Mouse (Mus musculus) cerebellum, adult 11-12 months (tissue): ENCODE results near the gene Pou2f2.
A peak's percentile ranks its signal among the peaks of the same experiment; 100 is the strongest.

Experiments
- DNase-seq: peaks from one replicate; pipeline ENCODE4 v3.0.0; 2022

Gene Pou2f2

DNA sequence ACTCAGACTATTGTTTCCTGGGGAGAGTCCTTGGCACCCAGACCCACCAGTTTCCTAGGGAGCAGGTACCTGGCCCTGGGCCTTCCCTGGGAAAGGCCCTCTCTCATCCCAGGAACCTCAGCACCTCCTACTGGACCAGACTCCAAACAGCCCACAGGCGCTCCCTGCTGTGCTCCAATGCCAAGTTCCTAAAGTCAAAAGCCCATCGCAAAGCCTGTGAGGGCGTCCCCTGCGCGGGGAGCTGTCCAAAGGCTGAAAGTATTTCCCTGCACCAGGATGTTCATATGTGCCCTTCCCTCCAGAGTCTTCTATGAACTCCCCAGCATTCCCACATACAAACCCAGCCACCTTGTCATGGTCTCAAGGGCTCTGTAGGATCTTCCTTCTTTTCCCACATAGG is 37.8 kb downstream of the Pou2f2 start:
- DNase-seq = no peak

DNA sequence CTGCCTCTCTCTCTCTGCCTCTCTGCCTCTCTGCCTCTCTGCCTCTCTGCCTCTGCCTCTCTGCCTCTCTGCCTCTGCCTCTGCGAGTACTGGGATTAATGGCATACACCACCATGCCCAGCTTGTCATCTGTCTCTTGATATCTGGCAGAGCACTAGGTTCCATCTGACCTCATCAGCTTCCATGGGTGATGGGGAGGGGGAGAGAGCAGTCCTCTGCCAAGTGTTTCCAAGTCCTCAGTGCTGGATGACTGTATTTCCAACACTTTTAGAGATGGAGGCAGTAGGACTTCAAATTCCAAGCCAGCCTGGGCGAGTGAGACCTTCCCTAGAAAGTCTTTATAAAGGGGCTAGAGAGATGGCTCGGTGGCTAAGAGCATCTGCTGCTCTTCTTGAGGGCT is 42.0 kb downstream of the Pou2f2 start:
- DNase-seq = no peak

DNA sequence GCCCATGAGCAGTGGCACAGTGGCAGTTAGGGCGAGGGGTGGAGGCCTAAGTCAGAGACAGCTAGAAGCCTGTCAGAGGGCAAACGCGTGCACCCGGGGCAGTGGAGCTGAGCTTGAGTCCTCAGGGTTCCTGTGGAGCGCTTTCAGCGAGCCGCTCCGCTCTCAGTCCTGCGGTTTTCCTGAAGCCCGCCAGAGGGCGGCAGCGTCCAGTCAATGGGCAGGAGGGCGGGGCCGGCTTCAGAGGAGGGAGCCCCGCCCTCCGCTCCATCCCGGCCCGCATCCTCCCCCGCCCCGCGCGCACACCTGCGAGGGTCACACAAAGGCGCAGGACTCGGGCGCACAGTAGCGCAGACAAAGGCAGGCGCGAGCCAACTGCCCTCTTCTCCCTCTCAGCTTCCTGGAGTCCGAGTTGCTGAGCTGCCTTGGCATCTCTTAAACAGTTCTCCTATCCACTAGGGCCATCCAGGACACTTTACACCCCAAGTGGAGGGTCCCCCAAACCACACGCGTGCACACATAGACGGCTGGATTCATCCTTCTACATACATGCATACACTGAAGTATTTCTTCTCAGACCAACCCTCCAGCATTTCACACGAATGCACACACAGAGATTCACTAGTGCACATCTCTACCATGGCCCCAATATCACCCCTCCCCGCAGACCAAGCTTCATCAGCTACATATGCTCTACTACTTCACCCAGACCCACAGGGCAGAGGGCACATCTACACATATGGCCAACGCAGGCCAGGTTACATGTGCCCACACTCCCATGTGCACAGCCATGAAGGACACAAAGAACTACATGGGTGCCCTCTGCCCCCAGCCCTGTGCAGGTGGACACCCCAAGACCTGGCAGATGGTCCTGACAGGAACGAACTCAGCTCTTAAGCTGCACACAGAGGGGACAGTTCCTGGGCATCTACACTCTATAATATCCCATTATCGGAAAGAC is 46.2 kb downstream of the Pou2f2 start:
- peak; percentile 75 for DNase-seq

DNA sequence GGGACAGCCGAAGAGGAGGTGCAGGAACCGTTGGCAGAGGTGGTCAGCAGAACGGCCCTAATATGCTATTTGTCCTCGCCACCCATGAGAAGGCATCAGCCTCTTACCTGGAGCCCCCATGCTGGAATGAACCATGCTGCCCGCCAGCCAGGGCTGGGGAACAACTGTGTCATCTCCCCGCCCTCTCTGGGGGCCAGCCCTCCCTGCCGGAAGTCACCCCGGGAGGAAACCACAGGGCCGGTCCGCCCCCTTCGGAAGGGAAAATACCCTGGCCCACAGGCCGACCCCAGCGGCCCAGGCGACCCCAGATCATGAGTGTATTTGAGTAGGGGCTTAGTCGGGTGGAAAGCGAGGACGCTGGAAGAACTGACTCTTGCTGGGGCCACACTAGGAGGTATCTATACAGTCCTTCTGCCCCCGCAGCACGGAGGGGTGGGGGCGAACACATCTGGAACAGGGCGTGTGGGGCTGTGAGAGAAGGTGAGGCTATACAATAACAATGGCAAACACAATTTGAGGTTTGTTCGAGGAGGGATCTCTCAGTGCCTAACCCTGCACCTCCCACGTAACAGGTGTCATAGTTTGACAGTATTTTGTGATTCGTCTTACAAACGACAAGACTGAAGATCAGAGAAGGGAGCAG is 47.1 kb downstream of the Pou2f2 start:
- DNase-seq = no peak

DNA sequence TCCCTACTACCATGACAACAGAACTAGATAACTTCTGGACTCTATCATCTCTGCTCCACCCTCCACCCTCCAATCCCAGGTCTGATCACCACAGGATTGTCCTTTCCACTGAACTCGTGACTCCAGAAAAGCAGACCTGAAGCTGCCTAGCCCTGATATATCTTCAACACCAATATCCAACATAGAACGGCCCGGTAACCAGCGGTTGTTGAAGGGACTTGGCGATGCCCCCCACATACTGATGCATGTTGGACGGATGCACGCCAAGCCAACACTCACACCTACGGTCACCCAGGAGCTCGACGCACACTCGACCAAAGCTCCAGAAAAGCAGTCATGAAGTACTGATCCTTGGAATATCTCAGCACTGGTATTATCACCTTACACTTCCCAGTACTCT is 48.3 kb downstream of the Pou2f2 start:
- no peak for DNase-seq

DNA sequence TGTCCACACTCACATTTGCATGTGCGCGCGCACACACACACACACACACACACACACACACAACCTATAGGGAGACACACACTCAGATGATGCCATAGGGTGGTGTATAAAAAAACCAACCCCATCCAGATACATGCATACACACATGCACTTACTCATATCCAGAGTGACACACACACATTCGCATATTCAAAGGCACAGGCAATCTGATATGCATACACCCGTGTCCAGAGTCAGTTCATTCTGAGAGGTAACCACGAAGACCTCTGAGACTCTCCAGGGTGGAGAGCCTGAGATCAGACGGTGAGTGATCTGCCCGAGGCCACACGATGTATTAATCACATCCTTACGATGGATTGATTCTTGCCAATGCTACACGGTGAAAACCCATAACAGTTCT is 49.0 kb downstream of the Pou2f2 start:
- no peak for DNase-seq

DNA sequence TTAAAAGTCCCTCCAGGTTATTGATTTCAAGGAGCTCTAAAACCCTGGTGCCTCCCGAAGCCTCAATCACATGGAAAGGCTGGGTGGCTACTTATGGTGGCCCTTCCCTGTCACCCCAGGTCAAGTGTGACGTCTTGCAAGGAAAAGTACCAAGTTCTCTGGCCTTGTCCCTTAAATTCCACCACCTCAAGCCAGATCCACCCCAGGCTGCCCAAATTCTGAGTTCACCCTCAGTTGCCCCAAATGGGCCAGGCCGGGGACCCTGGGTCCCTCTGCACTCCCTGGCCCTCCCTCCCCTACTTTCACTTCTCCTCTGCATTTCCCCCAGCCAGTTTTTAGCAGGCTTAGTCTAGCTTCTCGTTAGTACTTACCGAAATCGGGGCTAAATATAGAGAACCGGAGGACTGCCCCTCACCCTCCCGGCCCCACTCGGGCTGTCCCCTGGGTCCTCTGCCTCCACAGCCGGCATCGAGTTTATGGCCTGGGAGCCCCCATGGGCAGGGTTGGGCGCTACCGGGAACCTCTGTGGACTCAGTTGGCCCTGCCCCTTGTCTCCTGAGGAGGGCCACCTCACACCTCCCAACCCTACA is 50.0 kb downstream of the Pou2f2 start:
- no peak for DNase-seq

DNA sequence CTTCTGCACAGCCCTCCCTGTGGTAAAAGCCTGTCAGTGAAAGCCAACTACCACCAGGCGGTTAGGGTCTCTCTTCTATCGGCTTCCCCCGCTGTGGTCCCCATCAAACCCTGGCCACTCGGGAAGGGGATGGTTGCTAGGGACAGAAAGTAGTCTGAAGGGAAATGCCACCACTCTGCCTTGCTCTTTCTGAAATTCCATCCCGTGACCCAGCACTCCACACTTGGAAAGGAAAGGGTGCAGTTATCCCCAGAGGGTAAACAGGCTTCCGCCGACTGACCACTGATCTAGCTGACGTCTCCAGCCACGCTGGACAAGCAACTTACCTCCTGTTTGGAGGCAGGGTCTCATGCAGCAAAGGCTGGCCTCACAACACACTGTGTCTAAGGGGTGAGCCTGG is 51.6 kb downstream of the Pou2f2 start:
- no peak for DNase-seq

DNA sequence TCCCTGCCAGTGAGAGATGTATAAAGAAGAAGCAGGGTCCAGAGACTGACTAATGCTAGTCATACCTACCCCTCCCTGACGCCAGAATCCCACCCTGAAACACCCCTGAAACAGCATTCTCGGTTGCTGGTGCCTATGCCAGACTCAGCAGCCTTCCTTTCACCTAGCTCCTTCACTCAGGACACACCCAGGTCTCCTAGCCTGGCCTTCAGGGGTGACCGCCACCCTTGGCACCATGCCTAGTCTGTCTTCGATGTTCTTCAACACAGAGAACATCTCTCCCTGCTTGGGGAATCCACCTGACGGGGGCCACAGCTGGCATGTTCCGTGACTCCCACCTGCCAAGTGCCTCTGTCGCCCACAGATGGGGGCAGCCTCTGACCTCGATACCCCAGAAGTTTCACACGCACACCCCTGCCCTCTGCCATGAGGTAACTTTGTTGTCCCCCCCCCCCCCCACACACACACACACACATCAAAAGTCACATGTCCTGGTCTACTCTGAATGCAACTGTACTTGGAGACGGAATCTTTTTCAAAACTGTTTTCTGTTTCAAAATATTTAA is 53.7 kb downstream of the Pou2f2 start:
- DNase-seq = no peak

DNA sequence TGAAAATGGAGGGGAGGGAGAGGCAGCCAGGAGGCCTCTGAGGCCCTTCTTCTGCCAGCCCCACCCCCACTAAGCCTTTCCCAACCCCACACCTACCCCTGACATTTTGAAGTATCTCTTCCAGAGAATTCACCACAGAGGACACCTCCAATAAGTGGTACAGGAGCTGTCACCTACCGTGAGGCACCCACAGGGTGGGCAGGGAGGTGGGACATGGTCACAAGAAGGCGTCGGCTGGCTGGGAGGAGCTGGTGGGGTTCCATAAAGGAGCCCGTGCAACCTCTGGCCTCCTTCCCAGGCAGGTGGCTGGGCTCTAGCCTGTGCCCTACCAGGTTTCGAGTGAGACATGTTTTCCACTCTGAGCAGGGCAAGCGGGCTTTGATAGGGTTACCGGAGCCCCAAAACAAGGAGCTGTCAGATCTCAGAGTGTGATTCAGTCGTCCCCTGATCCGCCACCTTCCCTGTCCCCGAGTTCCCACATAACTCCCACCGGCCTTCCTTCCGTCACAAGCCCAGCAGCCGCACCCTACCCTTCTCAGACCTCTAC is 58.2 kb downstream of the Pou2f2 start:
- no peak for DNase-seq

DNA sequence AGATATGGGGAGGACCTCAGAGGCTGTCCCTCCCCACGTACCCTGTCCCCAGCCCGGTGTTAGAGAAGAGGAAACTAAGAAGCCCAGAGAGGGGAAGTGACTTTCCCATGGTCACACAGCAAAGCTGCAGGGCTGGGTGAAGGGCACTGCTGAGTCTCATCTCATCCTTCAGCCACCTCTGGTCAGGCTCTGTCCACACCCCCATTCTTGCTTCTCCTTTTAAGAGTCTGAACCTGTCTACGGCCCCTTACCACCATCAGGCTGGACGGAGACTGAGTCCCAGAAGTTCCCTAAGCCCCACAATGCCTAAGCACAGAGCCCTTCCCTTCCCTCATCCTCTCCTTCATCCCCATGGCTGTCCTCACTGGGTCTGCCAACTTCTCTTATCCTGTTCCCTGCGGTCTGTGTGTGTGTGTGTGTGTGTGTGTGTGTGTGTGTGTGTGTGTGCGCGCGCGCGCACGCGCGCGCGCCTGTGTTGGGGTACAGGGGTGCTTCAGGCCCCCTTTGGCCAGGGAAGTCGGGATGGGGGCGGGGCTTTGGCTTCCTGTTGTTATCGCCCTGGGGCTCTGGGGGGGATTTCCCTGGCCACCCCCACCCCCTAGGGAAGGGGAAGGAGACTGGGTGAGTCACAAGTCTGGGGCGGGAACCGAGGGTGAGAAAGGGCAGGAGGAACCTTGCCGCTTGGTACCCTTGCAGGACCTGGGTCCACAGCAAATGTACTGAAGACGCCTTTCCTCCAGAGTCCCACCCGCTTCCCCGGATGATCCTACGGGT is 59.3 kb downstream of the Pou2f2 start:
- no peak for DNase-seq

DNA sequence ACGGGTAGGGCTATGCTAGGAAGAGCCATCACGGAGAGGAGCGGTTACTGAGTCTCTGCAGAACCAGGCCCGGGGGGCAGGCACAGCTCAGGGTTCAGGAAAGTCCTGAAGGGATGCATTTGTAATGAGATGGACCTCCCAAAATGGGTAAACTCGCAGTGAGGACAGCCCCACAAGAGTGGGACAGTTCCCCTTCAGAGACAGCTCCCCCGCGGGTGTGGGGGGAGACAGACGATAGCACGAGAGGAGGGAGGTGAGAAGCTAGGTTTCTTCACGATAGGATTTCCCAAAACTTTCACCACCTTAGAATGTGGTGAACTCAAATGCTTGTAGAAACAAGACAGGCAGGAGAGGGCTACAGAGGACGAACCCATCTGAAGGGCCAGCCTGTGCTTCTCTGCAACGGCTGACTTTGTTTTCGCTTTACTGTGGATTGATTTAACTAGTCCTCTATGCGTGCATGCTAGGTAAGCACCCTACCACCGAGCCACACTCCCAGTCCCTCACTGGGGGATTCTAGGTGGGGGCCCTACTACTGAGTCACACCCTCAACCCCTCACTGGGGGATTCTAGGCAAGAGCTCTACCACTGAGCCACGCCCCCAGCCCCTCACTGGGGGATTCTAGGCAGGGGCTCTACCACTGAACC is 66.4 kb downstream of the Pou2f2 start:
- no peak for DNase-seq

DNA sequence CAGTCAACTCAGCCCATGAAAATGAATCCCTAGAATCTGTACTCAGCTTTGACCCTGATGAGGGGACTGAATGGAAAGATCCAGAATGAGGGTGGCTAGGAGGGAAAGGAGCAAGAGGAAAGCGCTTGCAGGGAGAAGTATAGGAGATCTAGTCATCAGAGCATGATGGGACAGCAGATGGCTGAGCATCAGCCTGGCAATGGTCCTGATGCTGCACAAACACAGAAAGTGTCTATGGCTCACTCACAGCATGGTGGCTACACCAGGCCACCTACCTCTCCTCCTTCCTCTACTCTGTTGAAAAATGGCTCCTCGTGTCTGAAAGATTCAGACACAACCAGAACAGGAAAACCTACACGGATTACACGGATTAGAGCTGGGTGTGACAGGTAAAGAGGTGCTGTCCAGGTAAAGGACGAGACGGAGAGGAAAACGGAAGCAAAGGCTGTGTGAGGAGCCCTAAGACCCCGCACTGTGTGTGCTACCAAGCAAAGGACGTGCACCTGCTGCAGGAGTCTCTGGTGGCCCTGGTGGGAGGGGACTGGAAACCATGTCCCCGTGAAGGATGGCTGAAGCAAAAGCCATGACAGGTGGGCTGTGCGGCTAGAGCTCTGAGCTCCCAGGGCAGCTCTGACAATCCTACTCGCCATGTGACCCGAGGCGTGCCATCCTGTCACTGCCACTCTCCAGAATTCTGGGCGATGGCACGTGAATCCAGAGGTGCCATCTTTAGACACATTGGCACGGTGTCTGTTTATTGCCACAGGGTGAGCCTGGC is 67.2 kb downstream of the Pou2f2 start:
- DNase-seq = peak; percentile 74

DNA sequence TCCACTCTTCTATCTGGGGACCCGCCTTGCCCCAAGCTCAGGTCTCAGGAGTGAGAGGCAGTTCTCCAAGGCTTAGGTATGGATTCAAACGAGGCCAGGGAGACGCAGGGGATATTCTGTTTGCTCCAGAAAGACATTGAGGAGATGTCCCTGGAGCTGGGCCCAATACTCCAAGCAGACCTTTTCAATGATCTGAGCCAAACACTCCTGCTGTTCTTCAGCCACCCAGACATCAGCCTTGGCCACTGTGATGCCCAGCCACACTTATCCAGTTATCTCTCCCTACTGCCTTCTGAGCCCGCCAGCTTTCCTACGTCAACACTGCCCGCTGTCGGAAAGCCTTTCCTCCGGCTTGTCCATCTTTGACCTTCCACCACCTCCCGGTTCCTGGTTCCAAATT is 69.2 kb downstream of the Pou2f2 start:
- DNase-seq = no peak

DNA sequence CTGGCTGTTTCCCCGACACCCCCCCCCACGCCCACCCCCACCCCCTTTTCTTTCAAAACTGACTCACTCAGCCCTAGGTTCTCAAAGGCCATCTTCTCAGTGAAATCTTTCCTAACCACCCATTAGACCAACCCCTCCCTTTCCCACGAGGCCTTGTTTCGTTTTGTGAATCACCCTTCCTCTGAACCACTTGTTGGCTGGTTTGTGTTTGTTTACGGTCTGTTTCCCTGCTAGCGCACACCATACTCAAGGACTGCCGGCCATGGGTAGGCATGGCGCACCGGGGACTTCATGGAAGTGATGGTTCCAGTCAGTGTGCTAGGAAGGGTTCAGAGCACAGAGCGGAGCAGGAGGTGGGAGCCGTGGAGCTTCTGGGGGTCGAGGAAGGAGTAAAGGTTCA is 70.2 kb downstream of the Pou2f2 start:
- no peak for DNase-seq

DNA sequence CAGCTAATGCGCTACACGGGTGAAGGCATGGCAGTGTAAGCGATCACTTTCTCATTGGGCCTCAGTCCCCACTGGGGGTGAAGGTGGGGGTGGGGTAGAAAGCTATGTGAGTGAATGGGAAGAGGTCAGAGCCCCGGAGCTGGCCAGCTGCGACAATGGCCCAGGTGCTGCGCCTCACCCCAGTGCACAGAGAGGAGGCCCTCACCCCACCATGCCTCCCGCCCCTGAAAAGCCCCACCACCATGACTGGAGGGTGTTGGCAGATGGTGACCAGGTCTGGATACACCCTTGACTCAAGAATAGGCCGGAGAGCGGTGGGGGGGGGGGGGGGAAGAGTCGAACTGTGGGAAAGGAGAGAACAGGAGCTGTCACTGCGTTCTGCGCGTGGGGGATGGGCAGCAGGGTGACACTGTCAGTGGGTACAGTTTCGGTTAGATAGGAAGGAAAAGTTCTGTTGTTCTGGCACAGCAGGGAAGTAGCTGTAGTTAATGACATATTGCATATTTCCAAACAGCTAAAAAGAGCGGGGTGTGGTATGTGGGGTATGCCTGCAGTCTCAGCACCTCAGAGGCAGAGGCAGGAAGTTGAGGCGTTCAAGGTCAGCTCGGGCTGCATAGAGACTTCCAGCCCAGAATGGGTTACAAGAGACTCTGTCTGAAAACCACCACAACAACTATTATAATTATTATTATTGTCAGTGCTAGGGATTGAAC is 72.6 kb downstream of the Pou2f2 start:
- no peak for DNase-seq

DNA sequence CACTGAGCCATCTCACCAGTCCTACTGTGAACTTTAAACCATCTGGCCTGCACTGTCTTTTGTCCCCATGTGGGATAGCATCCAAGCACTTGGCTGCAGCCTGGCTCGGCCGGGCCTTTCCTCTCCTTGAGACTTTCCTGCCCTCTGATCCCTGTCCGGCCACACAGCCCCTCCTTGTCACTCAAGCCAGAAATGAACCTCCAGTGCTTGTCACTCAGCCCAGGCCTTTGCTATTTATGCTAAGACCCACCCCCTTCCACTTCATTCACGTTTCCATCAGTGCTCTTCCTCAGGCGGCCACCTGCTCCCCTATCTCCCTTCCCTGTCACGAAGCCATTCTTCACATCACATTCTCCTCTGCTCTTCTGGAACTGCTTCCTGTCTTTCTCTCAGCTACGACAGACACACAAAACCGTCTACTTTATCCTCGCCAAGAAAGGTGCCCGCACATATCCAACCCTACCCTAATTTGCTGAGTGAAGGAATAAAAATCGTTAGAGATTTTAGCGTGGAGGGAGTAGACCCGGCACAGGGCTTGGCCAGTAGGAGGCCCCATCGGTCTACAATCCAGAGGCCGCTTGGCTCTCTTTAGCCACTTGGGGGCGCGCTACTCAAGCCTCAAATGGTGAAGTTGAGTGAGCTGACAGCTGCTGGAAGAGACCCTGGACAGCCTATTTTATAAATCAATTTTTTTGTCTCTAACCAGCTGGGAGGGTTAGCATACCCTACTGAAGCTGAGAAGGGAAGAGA is 73.9 kb downstream of the Pou2f2 start:
- DNase-seq = peak; percentile 66

DNA sequence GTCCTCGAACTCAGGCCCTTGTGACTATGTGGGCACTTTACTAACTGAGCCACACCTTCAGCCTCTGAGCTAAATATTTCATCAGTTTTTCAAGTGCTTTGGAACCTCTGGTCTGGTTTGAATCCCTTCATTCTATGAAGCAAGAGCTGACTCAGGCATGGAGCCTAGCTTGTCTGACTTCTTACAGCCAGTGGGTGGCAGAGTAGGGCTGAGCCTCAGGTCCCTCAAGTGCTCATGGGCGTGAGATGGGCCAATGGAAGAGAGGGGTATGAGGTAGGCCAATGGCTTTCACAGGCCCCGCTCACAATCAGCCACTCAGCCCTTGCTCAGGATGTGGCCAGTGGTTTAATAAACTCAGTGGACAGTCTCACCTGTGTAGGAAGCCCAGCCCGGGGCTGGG is 79.9 kb downstream of the Pou2f2 start:
- no peak for DNase-seq

DNA sequence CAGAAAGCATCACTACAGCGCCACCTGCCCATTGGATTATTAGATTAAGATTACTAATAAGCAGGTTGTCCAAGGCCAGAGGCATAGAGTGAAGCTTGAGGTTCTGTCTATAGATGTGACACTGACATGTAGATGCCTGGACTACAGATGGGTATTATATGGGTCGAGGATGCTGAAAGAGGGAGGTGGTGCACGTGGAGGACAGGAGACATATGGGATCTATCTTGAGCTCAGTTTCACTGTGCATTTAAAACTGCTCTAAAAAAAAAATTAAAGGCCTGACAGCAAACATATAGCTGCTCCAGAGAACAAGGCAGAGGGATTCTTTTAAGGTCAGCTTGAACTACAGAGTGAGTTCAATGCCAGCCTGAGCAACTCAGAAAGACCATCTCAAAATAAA is 81.4 kb downstream of the Pou2f2 start:
- DNase-seq = no peak

DNA sequence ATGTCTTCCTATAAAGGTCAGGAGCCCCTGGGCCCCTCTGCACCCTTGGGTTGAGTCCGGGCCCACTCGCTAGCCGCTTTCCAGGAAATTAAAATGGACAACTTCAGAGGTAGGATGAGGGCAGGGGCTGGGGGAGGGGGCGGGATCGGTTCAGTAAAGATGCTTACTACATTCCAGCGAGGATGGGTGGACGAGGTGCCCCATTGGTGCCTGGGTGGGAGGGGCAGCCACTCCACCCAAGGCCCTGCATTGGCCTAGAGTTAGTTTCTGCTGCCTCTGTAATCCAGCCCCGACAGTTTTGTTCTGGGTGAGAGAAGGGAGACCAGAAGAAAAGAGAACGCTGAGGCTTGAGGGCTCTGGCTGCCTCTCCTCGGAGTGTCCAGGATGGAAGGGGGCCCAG is 89.7 kb downstream of the Pou2f2 start:
- no peak for DNase-seq
